Comparison of ENCODE assay signal across 31 mouse cellular contexts in the genomic region with DNA sequence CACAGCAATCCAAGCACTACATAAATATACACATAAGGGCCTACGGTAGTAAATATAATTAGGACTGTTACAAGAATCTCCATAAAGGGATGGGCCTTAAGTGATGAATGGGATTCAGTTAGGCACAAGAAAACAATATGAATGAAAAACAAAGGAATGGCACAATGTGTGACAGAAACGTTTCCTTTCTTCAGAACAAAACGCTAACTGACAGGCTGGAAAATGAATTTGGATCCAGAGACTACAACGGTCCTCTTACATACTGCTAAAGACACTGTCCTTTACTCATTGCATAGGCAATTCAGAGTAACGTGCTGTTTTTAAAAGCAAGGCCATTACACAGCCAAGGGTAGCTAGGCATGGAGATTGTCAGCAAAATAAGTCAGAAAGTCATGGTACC.
"Had no signal": no experiment of that assay in that cellular context is flagged by ENCODE, and none has a peak within 500 bp of the region (broad histone marks: within the 10 kb centered on the region; RNA-seq: fewer than 3 reads in every experiment).

No protein-coding gene starts in this region.

- H3K4me3 ChIP-seq: left cerebral cortex, adult 2 months; limb, embryonic 10.5 days; limb, embryonic 12.5 days; limb, embryonic 13.5 days; limb, embryonic 15.5 days; liver, embryonic 12.5 days; liver, embryonic 13.5 days; liver, embryonic 15.5 days; lung, embryonic 15.5 days; midbrain, embryonic 10.5 days; midbrain, embryonic 12.5 days; midbrain, embryonic 15.5 days; myocyte had no signal

- H3K27me3 ChIP-seq: limb, embryonic 12.5 days; limb, embryonic 13.5 days; limb, embryonic 15.5 days; liver, embryonic 12.5 days; liver, embryonic 13.5 days; liver, embryonic 15.5 days; lung, embryonic 15.5 days; megakaryocyte, embryonic 14.5 days; midbrain, embryonic 12.5 days; midbrain, embryonic 15.5 days had no signal

- H3K27ac ChIP-seq: left cerebral cortex, adult 2 months; limb, embryonic 10.5 days; limb, embryonic 12.5 days; limb, embryonic 13.5 days; limb, embryonic 15.5 days; liver, embryonic 12.5 days; liver, embryonic 13.5 days; liver, embryonic 14.5 days; liver, embryonic 15.5 days; lung, embryonic 15.5 days; macrophage; midbrain, embryonic 10.5 days; midbrain, embryonic 12.5 days; midbrain, embryonic 15.5 days had no signal

- H3K4me2 ChIP-seq: limb, embryonic 12.5 days; limb, embryonic 13.5 days; limb, embryonic 15.5 days; liver, embryonic 11.5 days; liver, embryonic 12.5 days; liver, embryonic 13.5 days; liver, embryonic 15.5 days; lung, embryonic 14.5 days; lung, embryonic 15.5 days; midbrain, embryonic 11.5 days; midbrain, embryonic 12.5 days; midbrain, embryonic 15.5 days had no signal

- H3K36me3 ChIP-seq: lung, embryonic 15.5 days; midbrain, embryonic 15.5 days had no signal

- DNase-seq: left cerebral cortex, postnatal 4 days; liver; liver, embryonic 13.5 days; liver, postnatal 0 days; lung, adult 18-20 months; lung, adult 2 months; lung, embryonic 14.5 days; lung, postnatal 10 days; lung, postnatal 14 days; lung, postnatal 36 days; lung, postnatal 4 days; midbrain, embryonic 14.5 days had no signal

- H3K9ac ChIP-seq: limb, embryonic 12.5 days; limb, embryonic 13.5 days; limb, embryonic 15.5 days; liver, embryonic 12.5 days; liver, embryonic 13.5 days; liver, embryonic 14.5 days; liver, embryonic 15.5 days; liver, postnatal 0 days; lung, embryonic 14.5 days; lung, embryonic 15.5 days; midbrain, embryonic 12.5 days; midbrain, embryonic 15.5 days had no signal

- ATAC-seq: liver, embryonic 12.5 days; liver, postnatal 0 days; lung, postnatal 0 days; midbrain, embryonic 15.5 days; midbrain, embryonic 16.5 days had no signal

- H3K9me3 ChIP-seq: limb, embryonic 10.5 days; limb, embryonic 12.5 days; limb, embryonic 13.5 days; limb, embryonic 15.5 days; liver, embryonic 12.5 days; liver, embryonic 13.5 days; liver, embryonic 15.5 days; lung, embryonic 15.5 days; megakaryocyte, embryonic 14.5 days; midbrain, embryonic 10.5 days; midbrain, embryonic 12.5 days; midbrain, embryonic 15.5 days had no signal
